Mouse (Mus musculus): ENCODE data around the gene Laptm4a. TPM values are rescaled to one million over a fixed set of nuclear protein-coding genes. Genes with fewer than 3 reads are reported as not detected.

Laptm4a gene
- polyA plus RNA-seq, 1 experiment from 2014 or later, result 185 TPM

GRCm38 (mm10) chr12:8961607-8962316, 40.3 kb downstream of the Laptm4a start:
- WGBS, result 59% methylated on average over 9 of the region's 9 CpGs
- Histone ChIP-seq H3K27ac (ENCODE audit: low read depth) (no peak overlapping the region), H3K36me3 (ENCODE audit: control insufficient read depth, insufficient read depth, low read length) (no peaks in the 10 kb centered on the region), H3K27me3 (replicated peaks; ENCODE audit: control insufficient read depth, insufficient read depth, low read length) (no peaks in the 10 kb centered on the region), H3K9ac (ENCODE audit: low read length) (no peak overlapping the region), H3K4me3 (ENCODE audit: low read depth, low read length) (no peak overlapping the region), H3K9me3 (ENCODE audit: control insufficient read depth, low read length) (no peaks in the 10 kb centered on the region), H3K4me2 (ENCODE audit: low read length) (no peak overlapping the region), H3K4me1 (replicated peaks; ENCODE audit: control insufficient read depth, insufficient read depth, low read length) (no peaks in the 10 kb centered on the region)
- ATAC-seq (replicated peaks; ENCODE audit: low FRiP score, low TSS enrichment, low read depth) (no peak), DNase-seq (ENCODE audit: low spot score) (no peak)

DNA sequence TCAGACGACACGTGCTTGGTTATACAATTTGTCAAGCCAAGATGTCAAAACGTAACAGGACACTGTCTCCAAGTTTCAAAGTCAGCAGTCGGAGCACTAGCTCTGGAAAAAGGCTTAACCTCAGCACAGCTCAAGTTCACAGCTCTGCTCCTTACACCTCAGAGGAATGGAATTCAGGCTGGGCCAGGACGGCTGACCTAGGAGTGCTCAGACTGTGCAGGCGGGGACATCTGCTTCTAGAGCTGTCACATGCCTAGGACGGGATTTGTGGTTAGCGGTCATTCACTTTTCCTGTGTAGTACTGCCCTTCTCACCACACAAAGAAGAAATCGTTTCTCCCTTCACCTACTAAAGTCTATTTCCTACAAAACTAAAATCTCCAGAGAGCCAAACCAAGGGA, 48.4 kb downstream of the Laptm4a start:
- WGBS, result 13% methylated on average over 9 of the region's 9 CpGs
- Histone ChIP-seq H3K4me1 (replicated peaks; ENCODE audit: control insufficient read depth, insufficient read depth, low read length) (0 out of 2 replicates have a peak, but pooled peaks cover 15% of the 10 kb centered on the region), H3K36me3 (ENCODE audit: control insufficient read depth, insufficient read depth, low read length) (no peaks in the 10 kb centered on the region), H3K4me3 (ENCODE audit: low read depth, low read length) (no peak overlapping the region), H3K4me2 (ENCODE audit: low read length) (no peak overlapping the region), H3K27me3 (replicated peaks; ENCODE audit: control insufficient read depth, insufficient read depth, low read length) (no peaks in the 10 kb centered on the region), H3K9ac (ENCODE audit: low read length) (no peak overlapping the region), H3K9me3 (ENCODE audit: control insufficient read depth, low read length) (no peaks in the 10 kb centered on the region), H3K27ac (ENCODE audit: low read depth) (no peak overlapping the region)
- DNase-seq (ENCODE audit: low spot score) (no peak), ATAC-seq (replicated peaks; ENCODE audit: low FRiP score, low TSS enrichment, low read depth) (peak; percentile 40; the same call in 1 of the 2 replicates)

- ATAC-seq (replicated peaks; ENCODE audit: low FRiP score, low TSS enrichment, low read depth), result peak; percentile 88
- Histone ChIP-seq H3K9me3 (ENCODE audit: control insufficient read depth, low read length) (no peaks in the 10 kb centered on the region), H3K4me1 (replicated peaks; ENCODE audit: control insufficient read depth, insufficient read depth, low read length) (0 out of 2 replicates have a peak, but pooled peaks cover 15% of the 10 kb centered on the region), H3K4me2 (ENCODE audit: low read length) (peak within 1 kb of the TSS; percentile 96), H3K4me3 (ENCODE audit: low read depth, low read length) (peak within 1 kb of the TSS; percentile 77), H3K27ac (ENCODE audit: low read depth) (no peak within 1 kb of the TSS), H3K9ac (ENCODE audit: low read length) (peak within 1 kb of the TSS; percentile 55), H3K36me3 (ENCODE audit: control insufficient read depth, insufficient read depth, low read length) (peaks cover 5% of the 10 kb centered on the region), H3K27me3 (replicated peaks; ENCODE audit: control insufficient read depth, insufficient read depth, low read length) (no peaks in the 10 kb centered on the region)
- DNase-seq (ENCODE audit: low spot score), result peak; percentile 92
- under 1% methylated on average over 45 of the region's 45 CpGs for WGBS
Observed at GRCm38 (mm10) chr12:8973820-8974465, 52.5 kb downstream of the Laptm4a start, which contains the start of gene Wdr35. Wdr35 (plus strand) TSS chr12:8973892.

DNA sequence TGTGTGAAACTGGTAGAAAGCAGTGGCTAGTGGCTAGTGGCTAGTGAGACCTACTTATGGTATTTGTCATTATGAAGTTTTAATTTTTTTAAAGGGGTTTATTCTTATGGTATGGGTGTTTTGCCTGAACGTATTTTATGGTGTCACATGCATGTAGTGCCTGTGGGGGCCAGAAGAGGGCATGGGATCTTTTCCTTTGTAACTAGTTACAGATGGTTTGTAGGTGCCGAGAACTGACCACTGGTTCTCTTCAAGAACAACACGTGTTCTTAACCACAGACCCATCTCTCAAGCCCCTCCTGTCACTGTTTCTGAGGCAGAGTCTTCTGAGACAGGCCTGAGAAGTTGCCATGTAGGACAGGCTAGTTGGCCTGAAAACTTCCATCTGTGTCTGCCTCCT, 53.6 kb downstream of the Laptm4a start:
- ATAC-seq (replicated peaks; ENCODE audit: low FRiP score, low TSS enrichment, low read depth) (no peak), DNase-seq (ENCODE audit: low spot score) (no peak)
- Histone ChIP-seq H3K4me1 (replicated peaks; ENCODE audit: control insufficient read depth, insufficient read depth, low read length) (0 out of 2 replicates have a peak, but pooled peaks cover 11% of the 10 kb centered on the region), H3K9ac (ENCODE audit: low read length) (no peak overlapping the region), H3K4me3 (ENCODE audit: low read depth, low read length) (no peak overlapping the region), H3K27me3 (replicated peaks; ENCODE audit: control insufficient read depth, insufficient read depth, low read length) (no peaks in the 10 kb centered on the region), H3K4me2 (ENCODE audit: low read length) (peak overlapping the region; percentile 96; the same call in 1 of the 2 replicates), H3K27ac (ENCODE audit: low read depth) (no peak overlapping the region), H3K36me3 (ENCODE audit: control insufficient read depth, insufficient read depth, low read length) (peaks cover 7% of the 10 kb centered on the region), H3K9me3 (ENCODE audit: control insufficient read depth, low read length) (no peaks in the 10 kb centered on the region)
- WGBS, result 88% methylated on average over 3 of the region's 3 CpGs

Other genes with a start within 250 kb of the Laptm4a start
- gene Pum2, start 247.5 kb upstream of the Laptm4a start, polyA plus RNA-seq (2014; fragmentation: Nextera tagmentation; extraction: Ambion mirVana), result 59.2 and 71.8 TPM in 2 replicates
- 93.8 and 96.9 TPM in 2 replicates for gene Sdc1, start 150.3 kb upstream of the Laptm4a start, polyA plus RNA-seq (2014; fragmentation: Nextera tagmentation; extraction: Ambion mirVana)
- 0.19 and 0.28 TPM in 2 replicates for gene Matn3, start 26.3 kb downstream of the Laptm4a start, polyA plus RNA-seq (2014; fragmentation: Nextera tagmentation; extraction: Ambion mirVana)
- gene Wdr35, start 52.2 kb downstream of the Laptm4a start, polyA plus RNA-seq (2014; fragmentation: Nextera tagmentation; extraction: Ambion mirVana), result 13.2 and 16.6 TPM in 2 replicates
- 25.3 and 25.6 TPM in 2 replicates for gene Ttc32, start 108.3 kb downstream of the Laptm4a start, polyA plus RNA-seq (2014; fragmentation: Nextera tagmentation; extraction: Ambion mirVana)

Data from intestine, embryonic 14.5 days (tissue).